Mouse (Mus musculus) right cerebral cortex, postnatal 14 days (tissue): ENCODE measurements around the gene Abhd15.

Experiments used
- DNase-seq: peaks from one replicate; pipeline ENCODE4 v3.0.0; 2022

Abhd15 gene

DNA sequence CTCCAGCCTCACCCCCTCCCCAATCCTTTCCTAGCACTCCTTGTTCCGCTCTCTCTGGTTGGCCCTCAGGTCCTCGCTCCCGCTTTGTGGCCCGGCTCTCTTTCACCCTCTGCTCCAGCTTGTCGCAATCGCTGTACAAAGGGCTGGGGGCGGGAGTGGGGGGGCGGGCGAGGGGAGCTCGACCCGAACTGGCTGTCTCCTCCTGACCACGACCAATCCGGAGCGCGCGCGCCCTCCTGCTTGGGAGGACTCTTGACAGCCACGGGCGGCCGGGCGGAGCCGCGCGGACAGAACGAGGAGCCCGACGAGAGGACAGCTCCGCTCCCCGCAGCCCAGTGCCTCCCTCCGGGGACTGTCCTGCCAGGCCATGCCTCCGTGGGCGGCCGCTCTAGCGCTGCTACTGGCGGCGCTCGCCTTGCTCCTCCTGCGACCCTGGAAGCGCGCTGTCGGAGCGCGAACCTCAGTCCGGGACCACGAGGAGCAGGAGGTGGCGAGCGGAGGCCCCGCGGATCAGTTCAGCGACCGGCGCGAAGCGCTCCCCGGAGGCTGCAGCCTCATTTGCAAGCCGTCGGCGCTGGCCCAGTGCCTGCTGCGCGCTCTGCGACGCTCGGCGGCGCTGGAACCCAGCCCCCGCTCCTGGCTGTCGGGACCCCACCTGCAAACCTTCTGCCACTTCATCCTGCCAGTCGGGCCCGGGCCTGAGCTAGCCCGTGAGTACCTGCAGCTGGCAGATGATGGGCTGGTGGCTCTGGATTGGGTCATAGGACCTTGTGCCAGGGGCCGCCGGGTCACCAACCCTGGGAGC, at the start of gene Abhd15:
Gene Abhd15, plus strand, starts transcription at position 290 of the 805 bp plus-strand sequence.
- peak; percentile 72 for DNase-seq

DNA sequence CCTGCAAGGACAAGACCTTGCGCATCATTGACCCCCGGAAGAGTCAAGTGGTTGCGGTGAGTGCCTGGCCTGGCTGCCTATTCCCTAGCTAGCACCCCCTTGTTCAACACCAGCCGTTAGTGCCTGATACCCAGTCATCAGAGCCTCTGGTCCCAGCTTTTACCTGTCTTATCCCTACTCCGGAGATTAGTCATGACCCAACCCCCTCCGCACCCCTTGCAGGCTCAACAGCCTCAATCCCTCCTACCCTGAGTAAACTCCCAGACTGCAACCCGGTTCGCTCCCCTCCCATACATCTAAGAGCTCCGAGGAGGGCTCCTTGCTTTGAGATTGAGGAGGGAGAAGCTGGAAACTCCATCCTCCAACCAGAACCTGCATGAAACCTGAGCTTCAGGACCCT, 48.4 kb upstream of the Abhd15 start:
- no peak for DNase-seq

GRCm38 (mm10) chr11:77467157-77467556, 47.8 kb upstream of the Abhd15 start:
- peak; percentile 71 for DNase-seq

DNA sequence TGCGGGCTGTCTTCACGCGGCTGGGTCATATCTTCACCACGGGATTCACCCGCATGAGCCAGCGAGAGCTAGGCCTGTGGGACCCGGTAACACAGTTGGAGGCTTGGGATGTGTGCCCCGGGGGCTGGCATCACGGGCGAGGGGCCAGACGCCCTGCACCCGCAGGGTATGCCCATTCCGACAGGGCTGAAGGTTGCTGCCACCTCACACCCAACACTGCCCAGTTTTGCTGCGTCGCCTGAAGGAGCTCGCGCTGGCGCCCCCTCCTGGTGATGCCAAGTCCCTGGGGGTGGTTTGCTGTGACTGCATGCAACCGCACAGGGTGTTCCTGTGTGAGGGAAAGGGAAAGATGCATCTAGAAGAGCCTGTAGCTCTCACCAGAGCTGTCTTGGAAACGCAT, 47.1 kb upstream of the Abhd15 start:
- peak; percentile 89 for DNase-seq

- DNase-seq = no peak
Measured at GRCm38 (mm10) chr11:77468397-77468796, 46.5 kb upstream of the Abhd15 start.

GRCm38 (mm10) chr11:77471407-77471806, 43.5 kb upstream of the Abhd15 start:
- no peak for DNase-seq

DNA sequence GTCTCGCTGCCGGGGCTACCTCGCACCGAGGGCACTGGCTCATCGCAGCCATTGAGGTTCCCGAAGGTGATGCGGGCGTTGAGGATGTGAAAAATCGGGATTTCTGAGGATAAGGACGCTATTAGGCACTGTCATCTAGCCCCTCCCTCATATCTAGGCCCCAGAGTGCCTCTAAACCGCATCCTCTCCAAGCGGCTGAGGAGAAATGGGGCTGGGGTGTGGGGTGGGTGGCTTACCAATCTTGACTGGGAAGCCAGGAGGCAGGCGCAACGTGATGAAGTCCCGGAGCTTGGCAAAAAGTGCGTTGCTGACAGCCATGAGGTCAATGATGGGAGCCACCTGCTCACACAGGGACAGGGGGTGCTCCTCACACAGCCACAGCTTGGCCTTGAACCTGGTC, 42.1 kb upstream of the Abhd15 start:
- DNase-seq = no peak

GRCm38 (mm10) chr11:77476216-77476615, 38.7 kb upstream of the Abhd15 start:
- no peak for DNase-seq

GRCm38 (mm10) chr11:77476895-77477294, 38.0 kb upstream of the Abhd15 start:
- no peak for DNase-seq

DNA sequence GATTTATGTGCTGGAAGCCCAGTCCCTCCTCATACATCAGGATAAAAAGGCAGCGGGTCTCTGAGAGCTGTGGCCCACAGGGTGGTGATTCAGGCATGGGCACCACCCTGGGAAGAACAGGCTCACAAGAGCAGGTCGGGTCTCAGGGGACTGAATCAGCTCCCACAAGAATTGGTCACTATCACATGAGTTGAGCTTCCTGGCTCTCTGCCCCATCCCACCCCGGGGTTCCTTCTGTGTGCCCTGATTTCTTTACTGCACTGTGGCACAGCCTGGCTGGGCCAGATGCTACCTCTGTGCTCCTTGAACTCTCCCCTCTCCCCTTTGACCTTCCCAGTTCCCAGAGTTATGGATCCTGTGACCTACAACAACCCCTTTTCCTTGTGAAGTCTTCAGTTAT, 31.9 kb upstream of the Abhd15 start:
- no peak for DNase-seq

DNA sequence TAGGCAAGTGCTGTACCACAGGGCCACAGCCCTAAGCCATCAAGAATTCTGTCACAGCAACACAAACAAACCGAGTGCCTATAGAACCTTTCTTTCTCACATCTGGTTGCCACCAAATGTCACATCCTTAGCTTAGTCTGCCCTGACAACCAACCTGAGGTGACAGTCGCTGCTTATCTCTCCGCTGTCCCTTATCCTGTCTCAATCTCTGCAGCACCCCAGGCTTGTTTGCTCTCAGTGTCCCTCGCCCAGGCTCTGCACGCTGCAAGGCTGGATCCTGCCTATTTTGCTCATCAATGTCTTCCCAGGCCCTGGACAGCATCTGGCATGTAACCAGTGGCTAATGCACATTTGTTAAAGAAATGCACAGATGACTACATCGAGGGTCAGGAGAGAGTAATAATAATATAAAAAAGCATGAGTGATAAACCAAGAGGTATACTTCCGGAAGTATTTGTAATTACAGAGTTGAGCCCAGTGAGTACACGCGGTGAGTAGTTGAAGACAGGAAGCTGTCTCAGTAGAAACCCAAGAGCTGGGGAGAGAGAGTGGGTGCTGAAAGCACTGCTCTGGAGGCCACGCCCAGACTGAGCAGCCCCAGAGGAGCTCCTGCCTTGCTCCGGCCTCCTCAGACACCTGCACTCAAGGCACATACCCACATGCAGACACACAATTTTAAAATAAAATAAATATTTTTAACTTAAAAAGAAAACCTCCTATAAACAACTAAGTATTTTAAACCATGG, 31.2 kb upstream of the Abhd15 start:
- no peak for DNase-seq

DNA sequence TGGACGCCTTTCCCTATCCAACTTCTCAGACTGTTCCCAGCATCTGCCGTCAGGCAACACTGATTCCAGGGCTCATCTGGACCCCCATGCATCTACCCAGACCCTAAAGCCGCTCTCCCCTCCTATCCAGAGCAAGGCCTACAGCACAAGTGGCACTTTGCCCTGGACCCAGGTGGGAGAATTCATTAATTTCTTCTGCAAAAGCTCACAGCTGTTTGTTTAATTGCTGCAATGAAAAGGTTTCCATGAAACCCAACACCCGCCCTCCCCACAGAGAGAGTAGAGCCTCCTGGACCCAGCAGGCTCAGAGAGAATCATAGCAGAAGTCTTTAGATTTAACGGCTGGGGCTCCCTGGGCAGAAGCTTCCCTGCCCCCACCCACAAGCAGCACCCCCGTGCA, 29.7 kb upstream of the Abhd15 start:
- DNase-seq = no peak

GRCm38 (mm10) chr11:77486798-77487197, 28.1 kb upstream of the Abhd15 start:
- DNase-seq = no peak

DNA sequence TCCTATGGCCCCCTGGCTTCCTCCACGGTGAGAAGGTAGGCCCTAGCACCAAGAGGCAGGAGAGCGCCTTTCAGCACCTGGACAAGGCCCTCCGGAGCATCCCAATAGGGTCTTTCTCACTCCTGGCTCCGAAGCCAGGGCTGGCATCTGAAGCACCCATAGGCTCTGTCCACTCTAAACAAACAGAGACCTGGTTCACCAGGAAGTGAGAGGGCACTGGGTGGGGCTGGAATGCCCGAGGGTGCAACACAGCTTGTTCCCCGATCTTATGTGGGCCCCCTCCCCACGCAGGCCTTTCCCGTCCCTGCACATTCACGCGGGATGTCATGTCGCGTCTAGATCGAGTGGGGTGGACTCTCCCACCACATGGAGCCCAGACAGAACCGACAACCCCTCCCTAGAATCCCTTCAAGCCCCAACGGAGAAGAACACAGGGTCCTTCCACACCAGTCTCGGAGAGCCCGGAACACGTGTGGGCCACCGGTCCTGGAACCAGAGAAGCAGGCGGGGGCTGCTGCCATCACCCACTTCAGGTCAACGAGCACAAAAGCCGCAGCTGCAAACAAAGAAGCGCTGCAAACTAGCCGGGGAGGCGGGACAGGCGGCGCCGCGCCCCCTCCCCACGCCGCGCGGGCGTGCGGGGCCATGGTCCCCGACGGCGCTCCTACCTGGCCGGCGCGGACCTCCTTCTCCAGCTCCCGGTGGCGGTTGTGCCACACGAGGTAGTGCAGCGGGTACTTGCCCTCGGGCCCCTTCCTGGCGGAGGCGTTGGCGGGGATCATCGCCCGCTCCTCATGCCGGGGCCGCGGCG, 25.9 kb upstream of the Abhd15 start:
- no peak for DNase-seq

- peak; percentile 83 for DNase-seq
Measured at GRCm38 (mm10) chr11:77489591-77490235, 25.2 kb upstream of the Abhd15 start, which contains the start of gene Ankrd13b. Gene Ankrd13b (minus strand): TSS chr11:77489678.

GRCm38 (mm10) chr11:77490451-77490850, 24.5 kb upstream of the Abhd15 start:
- DNase-seq = no peak

GRCm38 (mm10) chr11:77491123-77491501, 23.8 kb upstream of the Abhd15 start:
- peak; percentile 94 for DNase-seq

- peak; percentile 61 for DNase-seq
Measured at GRCm38 (mm10) chr11:77491502-77492291, 23.2 kb upstream of the Abhd15 start.

- DNase-seq = peak; percentile 76
Measured at GRCm38 (mm10) chr11:77492311-77492871, 22.5 kb upstream of the Abhd15 start.

DNA sequence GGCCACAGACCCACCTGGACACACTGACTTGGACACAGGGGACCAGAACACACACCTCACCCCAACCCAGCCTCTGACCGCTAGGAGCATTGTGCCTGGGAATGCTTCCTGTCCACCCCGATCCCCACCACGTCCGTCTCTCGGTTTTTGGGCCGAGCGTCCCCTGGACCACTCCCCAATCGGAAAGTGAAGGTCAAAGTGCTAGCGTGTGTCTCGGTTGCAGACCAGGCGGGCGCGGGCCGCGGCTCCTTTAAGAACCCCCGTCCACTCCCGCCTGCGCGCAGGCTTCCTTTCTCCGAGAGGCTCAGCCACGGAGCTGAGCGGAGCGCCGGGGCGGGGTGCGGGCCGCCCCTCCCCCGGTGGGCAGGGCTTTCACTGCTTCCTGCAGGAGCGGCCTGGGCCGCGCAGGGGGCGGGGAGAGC, 22.0 kb upstream of the Abhd15 start:
- DNase-seq = peak; percentile 91

DNA sequence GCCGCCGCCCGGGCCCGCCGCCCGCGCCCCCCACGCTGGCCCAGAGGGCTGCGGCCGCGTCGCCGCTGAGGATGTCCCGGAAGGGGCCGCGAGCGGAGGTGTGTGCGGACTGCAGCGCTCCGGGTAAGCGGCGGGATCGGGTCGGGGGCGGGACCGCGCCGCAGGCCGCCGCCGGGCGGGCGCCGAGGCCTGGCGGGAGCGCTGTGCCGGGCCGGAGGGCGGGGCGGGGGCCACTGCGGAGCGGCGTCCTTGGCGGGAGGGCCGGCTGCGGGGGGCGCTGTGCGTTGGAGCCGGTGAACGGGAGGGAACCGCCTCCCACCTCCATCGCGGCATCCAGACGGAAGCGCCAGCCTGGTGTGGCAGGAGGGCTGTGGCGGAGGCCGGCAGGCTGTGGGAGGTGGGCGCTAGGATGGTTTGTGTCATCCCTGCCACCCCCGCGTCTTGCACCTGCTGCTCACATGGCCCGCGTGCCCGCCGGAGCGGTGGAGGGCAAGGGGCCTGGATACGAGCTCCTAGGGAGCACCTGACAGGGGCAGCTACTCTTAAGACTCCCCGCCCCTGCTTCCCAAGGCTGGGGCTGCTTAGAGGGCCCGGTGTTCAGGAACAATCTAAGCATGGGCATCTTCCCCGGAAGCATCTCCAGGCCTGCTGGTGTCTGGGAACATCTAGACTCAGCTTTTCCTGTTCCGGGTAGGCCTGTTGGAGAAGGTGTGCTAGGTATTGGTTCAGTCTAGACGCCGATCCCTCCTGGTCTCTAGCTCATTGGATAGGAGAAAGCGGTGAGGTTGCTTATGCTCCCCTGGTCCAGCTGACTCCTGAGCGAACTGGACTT, 21.2 kb upstream of the Abhd15 start, which contains the start of gene Git1:
Gene Git1, plus strand, starts transcription at position 51 of the 832 bp plus-strand sequence.
- DNase-seq = peak; percentile 64
